ENCODE assay signal across 8 mouse cellular contexts in genomic region chr8:64691591-64692401, GRCm38 (mm10). TPM values are rescaled to one million over a fixed set of nuclear protein-coding genes. Genes with fewer than 3 reads are reported as not detected.
DNase-seq lines count a peak whose midpoint lies in the region; ATAC-seq and TF ChIP-seq lines count a peak whose summit lies in the region.

No protein-coding gene starts in this region.

- H3K36me3 ChIP-seq in heart, embryonic 10.5 days, result no peaks in the 10 kb centered on the region
- no peaks in the 10 kb centered on the region for H3K36me3 ChIP-seq in E14TG2a.4 (ENCODE audit: insufficient read depth, low read length)
- H3K36me3 ChIP-seq in embryonic facial prominence, embryonic 14.5 days (ENCODE audit: control insufficient read depth, insufficient read depth, low read length), result no peaks in the 10 kb centered on the region
- H3K36me3 ChIP-seq in limb, embryonic 11.5 days (ENCODE audit: control insufficient read depth, insufficient read depth, low read length), result no peaks in the 10 kb centered on the region
- no peaks in the 10 kb centered on the region for H3K36me3 ChIP-seq in stomach, embryonic 15.5 days

- peak overlapping the region; percentile 82 for H3K9ac ChIP-seq in embryonic facial prominence, embryonic 14.5 days (ENCODE audit: low read depth, low read length)
- peak overlapping the region; percentile 95 for H3K9ac ChIP-seq in limb, embryonic 11.5 days (ENCODE audit: low read length)
- 0 out of 2 replicates have a peak overlapping the region, but pooled peaks have one; percentile 12 for H3K9ac ChIP-seq in stomach, embryonic 15.5 days

- DNase-seq in heart, embryonic 10.5 days (ENCODE audit: low spot score), result no peak
- DNase-seq in heart, adult 11 months, result no peak
- no peak for DNase-seq in embryonic facial prominence, embryonic 14.5 days (ENCODE audit: low spot score)
- DNase-seq in limb, embryonic 11.5 days (ENCODE audit: low spot score), result no peak
- no peak for DNase-seq in thymus, postnatal 36 days
- DNase-seq in adrenal gland, postnatal 4 days (ENCODE audit: low spot score in 2 of 2), result no peak

- peak overlapping the region; percentile 85 for H3K4me3 ChIP-seq in heart, embryonic 10.5 days
- peak overlapping the region; percentile 83 for H3K4me3 ChIP-seq in E14TG2a.4 (replicated peaks; ENCODE audit: low read length)
- H3K4me3 ChIP-seq in embryonic facial prominence, embryonic 14.5 days (ENCODE audit: low read depth, low read length), result peak overlapping the region; percentile 69
- H3K4me3 ChIP-seq in limb, embryonic 11.5 days (ENCODE audit: low read depth, low read length), result peak overlapping the region; percentile 68
- H3K4me3 ChIP-seq in stomach, embryonic 15.5 days (replicated peaks), result peak overlapping the region; percentile 66

- no peaks in the 10 kb centered on the region for H3K9me3 ChIP-seq in heart, embryonic 10.5 days
- no peaks in the 10 kb centered on the region for H3K9me3 ChIP-seq in E14TG2a.4 (ENCODE audit: low read length)
- no peaks in the 10 kb centered on the region for H3K9me3 ChIP-seq in embryonic facial prominence, embryonic 14.5 days (ENCODE audit: control insufficient read depth, low read length)
- no peaks in the 10 kb centered on the region for H3K9me3 ChIP-seq in limb, embryonic 11.5 days (ENCODE audit: control insufficient read depth, low read length)
- no peaks in the 10 kb centered on the region for H3K9me3 ChIP-seq in stomach, embryonic 15.5 days

- peaks cover 15% of the 10 kb centered on the region for H3K4me1 ChIP-seq in heart, embryonic 10.5 days
- peaks cover 8% of the 10 kb centered on the region for H3K4me1 ChIP-seq in E14TG2a.4 (replicated peaks; ENCODE audit: low read depth, low read length)
- peaks cover 13% of the 10 kb centered on the region for H3K4me1 ChIP-seq in embryonic facial prominence, embryonic 14.5 days (ENCODE audit: control insufficient read depth, insufficient read depth, low read length)
- no peaks in the 10 kb centered on the region for H3K4me1 ChIP-seq in limb, embryonic 11.5 days (ENCODE audit: control insufficient read depth, insufficient read depth, low read length)
- no peaks in the 10 kb centered on the region for H3K4me1 ChIP-seq in stomach, embryonic 15.5 days

- H3K4me2 ChIP-seq in embryonic facial prominence, embryonic 14.5 days (ENCODE audit: low read depth, low read length), result peak overlapping the region; percentile 85
- peak overlapping the region; percentile 70 for H3K4me2 ChIP-seq in limb, embryonic 11.5 days (ENCODE audit: low read depth, severe bottlenecking)
- H3K4me2 ChIP-seq in stomach, embryonic 15.5 days, result peak overlapping the region; percentile 97

- TF ChIP-seq CTCF in E14TG2a.4 (conservative IDR thresholded peaks at IDR 0.05; ENCODE audit: low read length), result no peak

- no peak for ATAC-seq in embryonic facial prominence, embryonic 14.5 days (ENCODE audit: low read depth)
- no peak; the same call in 1 of the 2 replicates for ATAC-seq in limb, embryonic 11.5 days (ENCODE audit: insufficient number of reproducible peaks, low FRiP score, low TSS enrichment, low read depth)
- ATAC-seq in stomach, embryonic 15.5 days (ENCODE audit: insufficient read depth, low FRiP score, low read depth), result no peak

- H3K27ac ChIP-seq in heart, embryonic 10.5 days, result peak overlapping the region; percentile 95
- H3K27ac ChIP-seq in embryonic facial prominence, embryonic 14.5 days (replicated peaks; ENCODE audit: low read depth, low read length), result peak overlapping the region; percentile 87; the same call in 1 of the 2 replicates
- H3K27ac ChIP-seq in limb, embryonic 11.5 days (replicated peaks; ENCODE audit: low read depth, low read length), result no peak overlapping the region
- peak overlapping the region; percentile 44; the same call in 1 of the 2 replicates for H3K27ac ChIP-seq in stomach, embryonic 15.5 days

- H3K27me3 ChIP-seq in heart, embryonic 10.5 days (ENCODE audit: insufficient read depth, poor library complexity, severe bottlenecking), result peaks cover 12% of the 10 kb centered on the region; the same call in 1 of the 2 replicates
- H3K27me3 ChIP-seq in E14TG2a.4 (ENCODE audit: insufficient read depth, low read length), result peaks cover 43% of the 10 kb centered on the region
- no peaks in the 10 kb centered on the region for H3K27me3 ChIP-seq in embryonic facial prominence, embryonic 14.5 days (replicated peaks; ENCODE audit: control insufficient read depth, insufficient read depth, low read length)
- H3K27me3 ChIP-seq in limb, embryonic 11.5 days (ENCODE audit: control insufficient read depth, insufficient read depth, low read length), result no peaks in the 10 kb centered on the region
- H3K27me3 ChIP-seq in stomach, embryonic 15.5 days (replicated peaks), result no peaks in the 10 kb centered on the region

- 13% methylated on average over 16 of the region's 16 CpGs for WGBS in heart, embryonic 10.5 days
- WGBS in embryonic facial prominence, embryonic 14.5 days, result 6% methylated on average over 16 of the region's 16 CpGs
- WGBS in limb, embryonic 11.5 days, result 12% methylated on average over 16 of the region's 16 CpGs
- WGBS in stomach, embryonic 15.5 days, result 19% methylated on average over 16 of the region's 16 CpGs

RNA-seq across cellular contexts. Expression of gene Cpe, which starts 1.1 kb away (rescaled TPM):
- polyA plus RNA-seq in heart, embryonic 10.5 days (2016; fragmentation: Nextera tagmentation; extraction: Ambion mirVana), result 67.0 and 69.2 TPM in 2 replicates
- 204 and 228 TPM in 2 replicates for polyA plus RNA-seq in embryonic facial prominence, embryonic 14.5 days (2014; fragmentation: Nextera tagmentation; extraction: Ambion mirVana)
- 120 and 124 TPM in 2 replicates for polyA plus RNA-seq in limb, embryonic 11.5 days (2014; fragmentation: Nextera tagmentation; extraction: Ambion mirVana)
- polyA plus RNA-seq in stomach, embryonic 15.5 days (2015; fragmentation: Nextera tagmentation; extraction: Ambion mirVana), result 165 and 172 TPM in 2 replicates
- 100 to 1,000 TPM; 515 to 519 TPM for total RNA-seq in adrenal gland, postnatal 4 days (2021)

RNA-seq across cellular contexts. Expression of gene Msmo1, which starts 41.8 kb away (rescaled TPM):
- polyA plus RNA-seq in heart, embryonic 10.5 days (2016; fragmentation: Nextera tagmentation; extraction: Ambion mirVana), result 105 and 111 TPM in 2 replicates
- polyA plus RNA-seq in embryonic facial prominence, embryonic 14.5 days (2014; fragmentation: Nextera tagmentation; extraction: Ambion mirVana), result 80.8 and 92.2 TPM in 2 replicates
- polyA plus RNA-seq in limb, embryonic 11.5 days (2014; fragmentation: Nextera tagmentation; extraction: Ambion mirVana), result 123 and 135 TPM in 2 replicates
- 131 and 143 TPM in 2 replicates for polyA plus RNA-seq in stomach, embryonic 15.5 days (2015; fragmentation: Nextera tagmentation; extraction: Ambion mirVana)
- total RNA-seq in adrenal gland, postnatal 4 days (2021), result 10 to 100 TPM; 44.3 to 46.1 TPM

Comparison
In these comparisons a context has a peak if more than half of its experiments do, and no peak if none do; other contexts are left out.
1. H3K9ac ChIP-seq: peak in every context shown above with its lines; median percentile 95 in limb, embryonic 11.5 days; 82 in embryonic facial prominence, embryonic 14.5 days; 12 in stomach, embryonic 15.5 days.